Mouse (Mus musculus): ENCODE measurements at regions not wholly inside any gene's neighbourhood (a gene's known extent, or its start where the extent isn't known, plus 50 kb on each side); places are given as distances from the start of the nearest gene placed in this dataset.
A peak's percentile ranks its signal among the peaks of the same experiment; 100 is the strongest.

GRCm38 (mm10) chr5:91279464-91279863 lies 123.3 kb downstream of the Btc start:
- no peak overlapping the region for H3K4me2 ChIP-seq (ENCODE audit: low read depth)
- no peak for TF ChIP-seq SRF (IDR thresholded peaks at IDR 0.05; ENCODE audit: control insufficient read depth, insufficient read length, low read depth)
- no peak for TF ChIP-seq POLR2AphosphoS2 (IDR thresholded peaks at IDR 0.05; ENCODE audit: insufficient read length, low read depth)
- no peak for TF ChIP-seq TCF3 (IDR thresholded peaks at IDR 0.05; ENCODE audit: insufficient read length, low read depth)
- TF ChIP-seq USF1 (IDR thresholded peaks at IDR 0.05; ENCODE audit: low read depth) = no peak
- no peak overlapping the region for H3K4me3 ChIP-seq
- no peaks in the 10 kb centered on the region for H3K36me3 ChIP-seq (ENCODE audit: control insufficient read depth, insufficient read depth)
- H3K79me2 ChIP-seq (ENCODE audit: control insufficient read depth, insufficient read depth) = no peaks in the 10 kb centered on the region
- H3ac ChIP-seq (ENCODE audit: control insufficient read depth, insufficient read length) = no peak overlapping the region
- H3K27me3 ChIP-seq (ENCODE audit: control insufficient read depth, insufficient read depth, insufficient read length) = no peaks in the 10 kb centered on the region

GRCm38 (mm10) chr5:91282969-91283368 lies 119.8 kb downstream of the Btc start:
- H3K27me3 ChIP-seq (ENCODE audit: control insufficient read depth, insufficient read depth, insufficient read length) = no peaks in the 10 kb centered on the region

GRCm38 (mm10) chr5:91293073-91293472 lies 109.7 kb downstream of the Btc start:
- no peak overlapping the region for H3K4me3 ChIP-seq
- no peak overlapping the region for H3ac ChIP-seq (ENCODE audit: control insufficient read depth, insufficient read length)
- no peak overlapping the region for H3K4me2 ChIP-seq (ENCODE audit: low read depth)
- no peak for TF ChIP-seq USF1 (IDR thresholded peaks at IDR 0.05; ENCODE audit: low read depth)
- no peak for TF ChIP-seq MYOG (IDR thresholded peaks at IDR 0.05; ENCODE audit: control insufficient read depth in 1 of 3, insufficient read depth in 1 of 3, insufficient read length in 2 of 3, low read depth in 2 of 3)
- no peak for TF ChIP-seq SRF (IDR thresholded peaks at IDR 0.05; ENCODE audit: control insufficient read depth, insufficient read length, low read depth)
- no peak for TF ChIP-seq E2F4 (IDR thresholded peaks at IDR 0.05; ENCODE audit: insufficient read depth)
- no peak for TF ChIP-seq POLR2A (IDR thresholded peaks at IDR 0.05; ENCODE audit: insufficient read length, low read depth)
- no peak for TF ChIP-seq POLR2AphosphoS2 (IDR thresholded peaks at IDR 0.05; ENCODE audit: insufficient read length, low read depth)
- no peak for TF ChIP-seq REST (IDR thresholded peaks at IDR 0.05; ENCODE audit: insufficient read depth, insufficient read length)
- TF ChIP-seq MYOD1 (IDR thresholded peaks at IDR 0.05; ENCODE audit: control insufficient read depth in 1 of 3, insufficient read length in 2 of 3, low read depth in 2 of 3) = no peak
- no peak for TF ChIP-seq CEBPB (IDR thresholded peaks at IDR 0.05; ENCODE audit: insufficient read depth, poor library complexity, severe bottlenecking)
- H3K36me3 ChIP-seq (ENCODE audit: control insufficient read depth, insufficient read depth) = no peaks in the 10 kb centered on the region
- no peaks in the 10 kb centered on the region for H3K27me3 ChIP-seq (ENCODE audit: control insufficient read depth, insufficient read depth, insufficient read length)
- H3K79me2 ChIP-seq (ENCODE audit: control insufficient read depth, insufficient read depth) = no peaks in the 10 kb centered on the region

More at GRCm38 (mm10) chr5:91282969-91283368, 119.8 kb downstream of the Btc start:
- TF ChIP-seq TCF3 (IDR thresholded peaks at IDR 0.05; ENCODE audit: insufficient read length, low read depth) (no peak), POLR2AphosphoS2 (IDR thresholded peaks at IDR 0.05; ENCODE audit: insufficient read length, low read depth) (no peak), MAX (IDR thresholded peaks at IDR 0.05; ENCODE audit: low read depth) (peak; percentile 69), CEBPB (IDR thresholded peaks at IDR 0.05; ENCODE audit: insufficient read depth, poor library complexity, severe bottlenecking) (peak; percentile 98), MYOG (IDR thresholded peaks at IDR 0.05; ENCODE audit: control insufficient read depth in 1 of 3, insufficient read depth in 1 of 3, insufficient read length in 2 of 3, low read depth in 2 of 3) (no peak), USF1 (IDR thresholded peaks at IDR 0.05; ENCODE audit: low read depth) (peak; percentile 61), E2F4 (IDR thresholded peaks at IDR 0.05; ENCODE audit: insufficient read depth) (no peak), MYOD1 (IDR thresholded peaks at IDR 0.05; ENCODE audit: control insufficient read depth in 1 of 3, insufficient read length in 2 of 3, low read depth in 2 of 3) (no peak), TCF12 (IDR thresholded peaks at IDR 0.05; ENCODE audit: insufficient read depth, poor library complexity, severe bottlenecking) (no peak), REST (IDR thresholded peaks at IDR 0.05; ENCODE audit: insufficient read depth, insufficient read length) (no peak), SRF (IDR thresholded peaks at IDR 0.05; ENCODE audit: control insufficient read depth, insufficient read length, low read depth) (no peak), POLR2A (IDR thresholded peaks at IDR 0.05; ENCODE audit: insufficient read length, low read depth) (no peak)
- no peak overlapping the region for H3K4me3 ChIP-seq
- H3K79me2 ChIP-seq (ENCODE audit: control insufficient read depth, insufficient read depth) = no peaks in the 10 kb centered on the region
- H3K36me3 ChIP-seq (ENCODE audit: control insufficient read depth, insufficient read depth) = no peaks in the 10 kb centered on the region
- no peak overlapping the region for H3ac ChIP-seq (ENCODE audit: control insufficient read depth, insufficient read length)
- H3K4me2 ChIP-seq (ENCODE audit: low read depth) = peak overlapping the region; percentile 56

- Histone ChIP-seq H3K4me2 (ENCODE audit: low read depth) (no peak overlapping the region), H3K4me3 (no peak overlapping the region), H3K79me2 (ENCODE audit: control insufficient read depth, insufficient read depth) (no peaks in the 10 kb centered on the region), H3K27me3 (ENCODE audit: control insufficient read depth, insufficient read depth, insufficient read length) (no peaks in the 10 kb centered on the region), H3ac (ENCODE audit: control insufficient read depth, insufficient read length) (no peak overlapping the region), H3K36me3 (ENCODE audit: control insufficient read depth, insufficient read depth) (no peaks in the 10 kb centered on the region)
- TF ChIP-seq TCF3 (IDR thresholded peaks at IDR 0.05; ENCODE audit: insufficient read length, low read depth) (no peak), MYOG (IDR thresholded peaks at IDR 0.05; ENCODE audit: control insufficient read depth in 1 of 3, insufficient read depth in 1 of 3, insufficient read length in 2 of 3, low read depth in 2 of 3) (no peak), USF1 (IDR thresholded peaks at IDR 0.05; ENCODE audit: low read depth) (no peak), POLR2A (IDR thresholded peaks at IDR 0.05; ENCODE audit: insufficient read length, low read depth) (no peak), POLR2AphosphoS2 (IDR thresholded peaks at IDR 0.05; ENCODE audit: insufficient read length, low read depth) (no peak), MAX (IDR thresholded peaks at IDR 0.05; ENCODE audit: low read depth) (no peak)
Measured at GRCm38 (mm10) chr5:91294957-91295356, 107.8 kb downstream of the Btc start.

- Histone ChIP-seq H3K79me2 (ENCODE audit: control insufficient read depth, insufficient read depth) (no peaks in the 10 kb centered on the region), H3K4me3 (no peak overlapping the region), H3ac (ENCODE audit: control insufficient read depth, insufficient read length) (no peak overlapping the region), H3K36me3 (ENCODE audit: control insufficient read depth, insufficient read depth) (no peaks in the 10 kb centered on the region), H3K4me2 (ENCODE audit: low read depth) (no peak overlapping the region), H3K27me3 (ENCODE audit: control insufficient read depth, insufficient read depth, insufficient read length) (no peaks in the 10 kb centered on the region)
- no peak for TF ChIP-seq SRF (IDR thresholded peaks at IDR 0.05; ENCODE audit: control insufficient read depth, insufficient read length, low read depth)
- no peak for TF ChIP-seq MAX (IDR thresholded peaks at IDR 0.05; ENCODE audit: low read depth)
Measured at GRCm38 (mm10) chr5:91297068-91297467, 105.7 kb downstream of the Btc start.
